Mouse (Mus musculus): ENCODE results near the gene Ints5. TPM values are rescaled to one million over a fixed set of nuclear protein-coding genes. Genes with fewer than 3 reads are reported as not detected.
"Not testable (repeated sequence)": the region's sequence is repeated elsewhere in the genome, so short reads cannot be mapped to it uniquely, and the experiment has no call there.

The Ints5 gene
- polyA plus RNA-seq (2016; fragmentation: Nextera tagmentation; extraction: Ambion mirVana): 43.4 and 45.2 TPM in 2 replicates

DNA sequence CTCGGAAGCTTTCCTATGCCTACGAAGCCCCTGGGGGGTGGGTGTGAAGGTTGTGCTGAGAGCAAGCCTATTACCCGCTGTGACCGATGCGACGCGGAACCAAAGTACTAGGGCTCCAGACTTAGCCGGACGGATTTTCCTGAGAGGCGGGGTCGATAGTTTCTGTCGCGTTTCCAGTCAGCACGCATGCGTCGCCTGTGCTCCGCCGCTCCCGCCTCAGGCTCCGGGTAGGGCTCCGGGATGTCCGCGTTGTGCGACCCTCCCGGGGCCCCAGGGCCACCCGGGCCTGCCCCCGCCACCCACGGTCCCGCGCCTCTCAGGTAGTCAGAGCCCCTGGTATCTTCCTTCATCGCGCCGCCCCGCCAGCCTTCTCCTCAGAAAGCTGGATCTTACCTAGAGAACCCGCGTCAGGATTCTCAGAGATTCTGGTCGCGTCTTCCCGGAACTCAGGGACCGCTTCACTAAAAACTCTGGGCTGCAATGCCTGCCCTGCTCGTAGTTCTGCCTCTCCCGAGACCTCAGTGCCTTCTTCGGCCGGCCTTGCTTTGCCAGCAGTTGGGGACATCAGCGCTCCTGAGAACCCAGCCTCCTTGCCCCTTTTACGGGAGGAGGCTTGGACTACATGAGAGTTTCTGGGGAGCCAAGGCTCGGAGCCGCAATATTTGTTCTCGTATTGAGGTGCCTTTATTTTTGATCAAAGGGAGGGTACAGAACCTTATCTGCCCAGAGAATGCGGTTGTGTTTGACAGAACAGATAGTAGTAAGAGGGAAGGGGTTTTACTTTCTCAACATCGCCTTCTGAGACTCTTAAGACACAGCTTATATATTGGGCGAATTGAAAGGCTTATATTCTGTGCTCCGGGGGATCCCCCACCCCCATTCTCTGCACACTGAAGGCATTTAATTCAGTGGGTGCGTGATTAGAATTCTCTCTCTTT, at the start of gene Ints5:
Gene Ints5 (plus strand): TSS at position 177 of the 938 bp plus-strand sequence.
- ATAC-seq (ENCODE audit: low FRiP score): peak; percentile 49

DNA sequence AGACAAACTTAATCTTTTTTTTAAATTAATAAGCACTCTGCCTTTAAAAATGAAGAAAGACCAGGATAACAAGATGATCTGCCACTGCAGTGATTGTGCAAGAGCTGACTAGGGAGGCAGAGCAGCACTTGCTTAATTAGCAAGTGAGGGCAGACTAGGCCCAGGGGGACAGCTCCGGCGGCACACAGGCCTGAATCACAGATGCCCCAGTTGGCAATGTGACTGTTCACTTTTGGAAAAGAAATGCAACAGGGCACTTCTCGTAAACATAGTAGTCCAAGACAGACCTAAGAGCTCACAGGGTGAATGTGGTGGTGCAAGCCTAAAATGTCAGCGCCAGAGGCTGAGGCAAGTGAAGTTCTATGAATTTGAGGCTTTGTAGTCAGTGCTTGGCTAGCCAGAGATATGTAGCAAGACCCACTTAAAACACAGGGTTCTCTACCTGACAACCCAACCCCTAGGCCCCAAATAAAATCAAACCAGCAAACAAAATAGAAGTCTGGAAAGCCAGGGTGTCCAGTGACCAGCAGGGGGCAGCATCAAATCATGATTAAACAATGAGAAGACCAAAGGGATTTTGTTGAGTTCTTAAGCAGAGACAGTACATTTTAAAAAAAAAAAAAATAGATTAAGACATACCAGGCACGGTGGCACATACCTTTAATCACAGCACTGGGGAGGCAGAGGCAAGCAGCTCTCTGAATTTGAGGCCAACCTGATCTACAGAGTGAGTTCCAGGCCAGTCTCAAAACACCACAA, 48.3 kb upstream of the Ints5 start:
- H3K4me1 ChIP-seq: peaks cover 20% of the 10 kb centered on the region
- no peak overlapping the region for H3K4me2 ChIP-seq (replicated peaks)
- no peak overlapping the region for H3K4me3 ChIP-seq
- H3K9me3 ChIP-seq (replicated peaks): no peaks in the 10 kb centered on the region
- no peaks in the 10 kb centered on the region for H3K27me3 ChIP-seq
- WGBS: 63% methylated on average over 5 of the region's 5 CpGs
- ATAC-seq (ENCODE audit: low FRiP score): no peak
- peaks cover 48% of the 10 kb centered on the region for H3K36me3 ChIP-seq
- H3K9ac ChIP-seq: no peak overlapping the region
- no peak overlapping the region for H3K27ac ChIP-seq

More for the DNA sequence above, at the start of gene Ints5:
- no peaks in the 10 kb centered on the region for H3K27me3 ChIP-seq
- H3K27ac ChIP-seq: peak within 1 kb of the TSS; percentile 80
- H3K4me2 ChIP-seq (replicated peaks): peak within 1 kb of the TSS; percentile 77
- H3K9ac ChIP-seq: peak within 1 kb of the TSS; percentile 90
- WGBS: 3% methylated on average over 54 of the region's 54 CpGs
- peaks cover 30% of the 10 kb centered on the region for H3K36me3 ChIP-seq
- peak within 1 kb of the TSS; percentile 82 for H3K4me3 ChIP-seq
- peaks cover 33% of the 10 kb centered on the region for H3K4me1 ChIP-seq
- no peaks in the 10 kb centered on the region for H3K9me3 ChIP-seq (replicated peaks)

DNA sequence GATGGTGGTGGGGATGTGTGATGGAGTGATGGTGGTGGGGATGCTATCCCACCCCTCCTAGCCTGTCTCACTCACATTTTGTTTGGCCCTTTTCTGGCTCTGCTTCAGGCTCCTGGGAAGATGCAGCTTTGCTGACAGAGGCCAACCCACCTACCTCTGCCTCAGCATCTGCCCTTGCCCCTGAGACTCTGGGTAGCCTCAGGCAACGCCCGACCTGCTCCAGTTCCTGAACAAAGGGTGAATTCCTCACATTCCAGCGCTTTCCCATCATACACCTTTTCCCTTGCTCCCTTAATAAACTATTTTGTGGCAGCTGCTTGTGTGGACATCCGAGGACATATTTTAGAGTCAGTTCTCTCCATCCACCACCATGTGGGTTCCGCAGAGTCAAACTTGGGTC, 44.4 kb upstream of the Ints5 start:
- Histone ChIP-seq H3K9me3 (replicated peaks) (no peaks in the 10 kb centered on the region), H3K36me3 (peaks cover 34% of the 10 kb centered on the region), H3K27me3 (no peaks in the 10 kb centered on the region), H3K4me2 (replicated peaks) (no peak overlapping the region), H3K4me3 (no peak overlapping the region), H3K4me1 (no peaks in the 10 kb centered on the region), H3K9ac (no peak overlapping the region), H3K27ac (no peak overlapping the region)
- no peak for ATAC-seq (ENCODE audit: low FRiP score)
- 81% methylated on average over 5 of the region's 5 CpGs for WGBS

DNA sequence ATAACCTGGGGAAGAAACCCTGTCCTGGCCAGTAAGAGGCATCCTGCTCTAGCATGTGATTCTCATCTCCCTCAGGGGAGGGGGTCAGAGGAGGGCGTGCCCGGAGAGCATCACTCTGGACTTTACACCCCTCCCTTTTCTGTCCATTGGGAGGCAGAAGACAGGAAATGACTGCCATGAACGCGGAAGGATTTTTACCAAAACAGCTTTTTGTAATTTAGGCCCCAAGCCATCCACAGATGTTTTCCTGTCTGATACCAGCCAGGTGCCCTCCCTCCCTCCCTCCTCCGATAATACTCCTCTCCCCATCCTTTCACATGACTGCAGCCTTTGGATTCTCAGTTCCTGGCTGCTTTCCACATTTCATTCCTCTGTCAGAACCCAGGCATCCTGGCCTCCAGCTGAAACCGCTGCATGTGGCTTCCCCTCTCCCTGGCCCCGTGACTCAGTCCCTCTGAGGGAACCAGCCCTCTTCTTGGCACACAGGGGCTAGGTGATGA, 42.4 kb upstream of the Ints5 start, which contains the start of gene Lrrn4cl:
Gene Lrrn4cl (plus strand): TSS at position 367 of the 500 bp plus-strand sequence.
- H3K9me3 ChIP-seq (replicated peaks): no peaks in the 10 kb centered on the region
- no peak for ATAC-seq (ENCODE audit: low FRiP score)
- 0 out of 2 replicates have a peak within 1 kb of the TSS, but pooled peaks have one; percentile 5 for H3K27ac ChIP-seq
- H3K4me3 ChIP-seq: no peak within 1 kb of the TSS
- peak within 1 kb of the TSS; percentile 27; the same call in 1 of the 2 replicates for H3K9ac ChIP-seq
- no peaks in the 10 kb centered on the region for H3K4me1 ChIP-seq
- WGBS: 29% methylated on average over 7 of the region's 7 CpGs
- H3K36me3 ChIP-seq: peaks cover 34% of the 10 kb centered on the region
- no peaks in the 10 kb centered on the region for H3K27me3 ChIP-seq
- no peak within 1 kb of the TSS for H3K4me2 ChIP-seq (replicated peaks)

DNA sequence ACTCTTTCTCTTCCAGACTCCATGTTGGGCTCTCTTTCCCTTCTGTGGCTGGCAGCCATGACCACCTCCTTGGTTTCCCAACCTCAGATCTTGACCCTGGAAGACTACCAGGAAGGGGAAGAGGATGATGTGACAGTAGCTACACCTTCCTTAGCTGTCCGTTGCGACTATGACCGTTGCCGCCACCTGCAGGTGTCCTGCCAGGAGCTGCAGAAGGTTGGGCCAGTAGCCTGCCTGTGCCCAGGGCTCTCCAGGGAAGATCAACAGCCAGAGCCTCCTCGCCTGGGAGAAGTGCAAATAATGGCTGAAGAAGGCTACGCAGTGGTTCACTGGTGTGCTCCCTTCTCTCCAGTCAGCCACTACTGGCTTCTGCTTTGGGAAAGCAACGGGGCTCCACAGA, 41.2 kb upstream of the Ints5 start:
- WGBS: 48% methylated on average over 7 of the region's 7 CpGs
- no peaks in the 10 kb centered on the region for H3K9me3 ChIP-seq (replicated peaks)
- H3K4me3 ChIP-seq: no peak overlapping the region
- H3K27me3 ChIP-seq: no peaks in the 10 kb centered on the region
- no peak overlapping the region for H3K27ac ChIP-seq
- no peaks in the 10 kb centered on the region for H3K4me1 ChIP-seq
- no peak overlapping the region for H3K4me2 ChIP-seq (replicated peaks)
- H3K9ac ChIP-seq: no peak overlapping the region
- ATAC-seq (ENCODE audit: low FRiP score): no peak
- H3K36me3 ChIP-seq: peaks cover 22% of the 10 kb centered on the region

DNA sequence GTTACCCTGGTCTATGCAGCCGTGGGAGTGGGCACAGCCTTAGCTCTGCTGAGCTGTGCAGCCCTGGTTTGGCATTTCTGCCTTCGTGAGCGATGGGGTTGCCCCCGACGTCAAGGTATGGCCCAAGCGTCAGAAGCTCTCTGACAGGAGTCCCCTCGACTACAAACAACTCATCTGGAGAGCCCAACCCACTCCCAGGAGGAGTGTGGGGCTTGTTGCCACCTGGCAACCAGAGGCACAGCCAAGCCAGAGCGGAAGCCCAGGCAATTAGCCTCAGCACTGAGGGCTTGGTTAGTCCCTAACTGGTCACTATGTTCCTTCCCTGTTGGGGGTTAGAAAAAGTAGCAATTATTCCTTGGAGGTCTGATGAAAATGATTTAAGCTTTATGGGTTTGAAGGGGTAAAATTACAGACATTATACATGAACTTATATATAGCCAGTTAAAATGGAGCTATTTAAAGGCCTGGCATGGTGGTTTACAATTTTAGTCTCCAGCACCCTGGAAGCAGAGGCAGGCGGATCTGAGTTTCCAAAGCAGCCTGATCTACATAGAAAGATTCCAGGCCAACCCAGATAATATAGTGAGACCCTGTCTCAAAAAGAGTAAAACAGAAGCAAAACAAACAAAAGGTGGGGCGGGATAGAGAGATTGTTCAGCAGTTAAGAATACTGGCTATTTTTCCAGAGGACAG, 40.4 kb upstream of the Ints5 start:
- Histone ChIP-seq H3K36me3 (peaks cover 15% of the 10 kb centered on the region), H3K4me2 (replicated peaks) (no peak overlapping the region), H3K9ac (no peak overlapping the region), H3K27ac (no peak overlapping the region), H3K9me3 (replicated peaks) (no peaks in the 10 kb centered on the region), H3K4me3 (no peak overlapping the region), H3K4me1 (no peaks in the 10 kb centered on the region), H3K27me3 (no peaks in the 10 kb centered on the region)
- WGBS: 67% methylated on average over 10 of the region's 10 CpGs
- no peak for ATAC-seq (ENCODE audit: low FRiP score)

DNA sequence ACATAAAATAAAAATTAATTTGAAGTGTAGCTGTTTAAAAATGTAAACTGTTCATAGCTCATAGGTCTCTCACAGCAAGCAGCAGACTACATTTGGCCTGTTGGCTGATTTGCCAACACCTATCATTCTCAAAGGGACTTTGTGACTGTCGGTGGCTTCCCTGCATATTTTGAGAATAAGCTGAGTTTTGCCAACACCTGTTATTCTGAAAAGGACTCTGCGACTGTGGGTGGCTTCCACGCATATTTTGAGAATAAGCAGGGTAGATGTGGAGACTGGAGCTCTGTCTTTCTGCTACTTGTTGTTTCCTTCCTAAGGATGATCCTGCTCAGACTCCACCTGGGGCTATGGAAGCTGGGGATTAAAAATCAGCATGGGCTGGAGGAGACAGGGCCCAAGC, 39.7 kb upstream of the Ints5 start:
- no peak for ATAC-seq (ENCODE audit: low FRiP score)
- Histone ChIP-seq H3K27me3 (no peaks in the 10 kb centered on the region), H3K4me2 (replicated peaks) (no peak overlapping the region), H3K9ac (no peak overlapping the region), H3K4me1 (no peaks in the 10 kb centered on the region), H3K9me3 (replicated peaks) (no peaks in the 10 kb centered on the region), H3K27ac (no peak overlapping the region), H3K4me3 (no peak overlapping the region), H3K36me3 (peaks cover 8% of the 10 kb centered on the region)
- 83% methylated on average over 3 of the region's 3 CpGs for WGBS

- no peaks in the 10 kb centered on the region for H3K9me3 ChIP-seq (replicated peaks)
- no peak for ATAC-seq (ENCODE audit: low FRiP score)
- H3K4me2 ChIP-seq (replicated peaks): no peak overlapping the region
- WGBS: 38% methylated on average over 4 of the region's 4 CpGs
- no peak overlapping the region for H3K9ac ChIP-seq
- no peak overlapping the region for H3K27ac ChIP-seq
- no peaks in the 10 kb centered on the region for H3K27me3 ChIP-seq
- H3K4me1 ChIP-seq: no peaks in the 10 kb centered on the region
- H3K36me3 ChIP-seq: no peaks in the 10 kb centered on the region
- no peak overlapping the region for H3K4me3 ChIP-seq
Measured at GRCm38 (mm10) chr19:8857689-8858088, 35.1 kb upstream of the Ints5 start.

- ATAC-seq (ENCODE audit: low FRiP score): no peak
Measured at GRCm38 (mm10) chr19:8859018-8859417, 33.8 kb upstream of the Ints5 start.

GRCm38 (mm10) chr19:8864265-8864664, 28.5 kb upstream of the Ints5 start:
- H3K4me1 ChIP-seq: no peaks in the 10 kb centered on the region
- 80% methylated on average over 6 of the region's 6 CpGs for WGBS
- no peak overlapping the region for H3K27ac ChIP-seq
- no peak overlapping the region for H3K4me3 ChIP-seq
- no peaks in the 10 kb centered on the region for H3K27me3 ChIP-seq
- H3K4me2 ChIP-seq (replicated peaks): no peak overlapping the region
- H3K9ac ChIP-seq: no peak overlapping the region
- no peaks in the 10 kb centered on the region for H3K36me3 ChIP-seq
- no peaks in the 10 kb centered on the region for H3K9me3 ChIP-seq (replicated peaks)
- ATAC-seq (ENCODE audit: low FRiP score): no peak

More at GRCm38 (mm10) chr19:8859018-8859417, 33.8 kb upstream of the Ints5 start:
- Histone ChIP-seq H3K27ac (no peak overlapping the region), H3K9me3 (replicated peaks) (no peaks in the 10 kb centered on the region), H3K27me3 (no peaks in the 10 kb centered on the region), H3K4me3 (no peak overlapping the region), H3K4me1 (no peaks in the 10 kb centered on the region), H3K4me2 (replicated peaks) (no peak overlapping the region), H3K36me3 (no peaks in the 10 kb centered on the region), H3K9ac (no peak overlapping the region)
- WGBS: 30% methylated on average over 1 of the region's 1 CpGs

- H3K9ac ChIP-seq; H3K27ac ChIP-seq; H3K9me3 ChIP-seq (replicated peaks); H3K4me3 ChIP-seq; ATAC-seq (ENCODE audit: low FRiP score); H3K4me1 ChIP-seq; H3K27me3 ChIP-seq: not testable (repeated sequence)
- peaks cover 23% of the 10 kb centered on the region for H3K36me3 ChIP-seq
- peak overlapping the region; percentile 83; the same call in 1 of the 2 replicates for H3K4me2 ChIP-seq (replicated peaks)
- whole genome bisulfite sequencing: 73% methylated on average over 3 of the region's 3 CpGs
Measured at GRCm38 (mm10) chr19:8870381-8870780, 22.4 kb upstream of the Ints5 start.

Data from hindbrain, embryonic 12.5 days (tissue).